Mouse (Mus musculus) CH12.LX (cell line): ENCODE measurements around the gene Btbd9. TPM values are rescaled to one million over a fixed set of nuclear protein-coding genes. Genes with fewer than 3 reads are reported as not detected.

ENCODE experiments used
- DNase-seq: peaks from one replicate; pipeline ENCODE4 v3.0.0-alpha.2; 2013; ENCODE audit errors: extremely low read depth
- H3K27ac ChIP-seq: 2 replicates; pipeline ENCODE4 v1.5.1; 2012; ENCODE audit warnings: low read depth, mild to moderate bottlenecking, control low read depth, moderate library complexity; ENCODE audit not compliant: insufficient read depth
- H3K27me3 ChIP-seq: replicated peaks from 2 replicates; pipeline ENCODE3; 2012; ENCODE audit warnings: inconsistent platforms
- H3K36me3 ChIP-seq, 2 experiments: replicated peaks in 1 of 2; 2 replicates each; pipeline versions ENCODE3 to v1.6.1; 2012; ENCODE audit warnings: inconsistent platforms in 1 of 2, low read length in 1 of 2, mild to moderate bottlenecking in 1 of 2, mixed read lengths in 1 of 2, moderate library complexity in 1 of 2; ENCODE audit not compliant: control insufficient read depth in 1 of 2, insufficient read depth in 1 of 2
- H3K4me1 ChIP-seq, 2 experiments: 2 replicates each; pipeline ENCODE4 v1.6.1; 2012; ENCODE audit warnings: inconsistent platforms in 1 of 2, moderate library complexity in 1 of 2; ENCODE audit not compliant: insufficient read depth in 2 of 2, control insufficient read depth in 1 of 2
- H3K4me2 ChIP-seq: 2 replicates; pipeline ENCODE4 v1.6.1; 2012; ENCODE audit warnings: low read depth, mild to moderate bottlenecking, control low read depth; ENCODE audit not compliant: poor library complexity, insufficient read depth, severe bottlenecking
- H3K4me3 ChIP-seq, 3 experiments: fragments of 150-350 bp in 1 of 3; sonication (generic) in 1 of 3; replicated peaks in 1 of 3; 2 replicates each; pipeline versions ENCODE3 to v1.5.1; 2011 to 2012; ENCODE audit warnings: low read depth in 2 of 3, low read length in 2 of 3, mild to moderate bottlenecking in 2 of 3, moderate library complexity in 2 of 3, control low read depth in 1 of 3, improper control_type of control experiment in 1 of 3, inconsistent platforms in 1 of 3, mixed read lengths in 1 of 3; ENCODE audit not compliant: poor library complexity in 1 of 3
- H3K79me2 ChIP-seq: replicated peaks from 2 replicates; pipeline ENCODE4 v1.6.1; 2012; ENCODE audit warnings: mild to moderate bottlenecking, moderate library complexity; ENCODE audit not compliant: control insufficient read depth, poor library complexity, insufficient read depth, severe bottlenecking; ENCODE audit errors: extremely low read depth
- H3K9ac ChIP-seq: 2 replicates; pipeline ENCODE4 v1.6.1; 2012; ENCODE audit warnings: low read depth, mild to moderate bottlenecking, control low read depth, moderate library complexity; ENCODE audit not compliant: insufficient read depth
- H3K9me3 ChIP-seq: replicated peaks from 2 replicates; pipeline ENCODE3; 2012; ENCODE audit warnings: low read length, inconsistent platforms, mixed read lengths
- BHLHE40 ChIP-seq: IDR thresholded peaks from 2 replicates; pipeline ENCODE4 v1.6.1; 2011; ENCODE audit warnings: mild to moderate bottlenecking, low read depth, low read length, improper control_type of control experiment
- CHD1 ChIP-seq: IDR thresholded peaks from 2 replicates; pipeline ENCODE4 v1.6.1; 2012; ENCODE audit warnings: low read depth, low read length, improper control_type of control experiment, inconsistent platforms
- CHD2 ChIP-seq: IDR thresholded peaks from 2 replicates; pipeline ENCODE4 v1.6.1; 2011; ENCODE audit warnings: low read length, improper control_type of control experiment
- ELF1 ChIP-seq: IDR thresholded peaks from 2 replicates; pipeline ENCODE4 v1.6.1; 2014; ENCODE audit warnings: low read depth, mild to moderate bottlenecking, inconsistent platforms, low read length, improper control_type of control experiment
- EP300 ChIP-seq: IDR thresholded peaks from 2 replicates; pipeline ENCODE4 v1.6.1; 2011; ENCODE audit warnings: low read length, improper control_type of control experiment
- ETS1 ChIP-seq: conservative IDR thresholded peaks from 2 replicates; pipeline ENCODE4 v1.6.1; 2012; ENCODE audit warnings: low read depth, mild to moderate bottlenecking, inconsistent platforms, low read length, improper control_type of control experiment, moderate library complexity
- HCFC1 ChIP-seq: IDR thresholded peaks from 2 replicates; pipeline ENCODE4 v1.6.1; 2012; ENCODE audit warnings: low read depth, mild to moderate bottlenecking, inconsistent platforms, low read length, improper control_type of control experiment
- JUN ChIP-seq: IDR thresholded peaks from 2 replicates; pipeline ENCODE4 v1.6.1; 2011; ENCODE audit warnings: low read depth, mild to moderate bottlenecking, low read length, improper control_type of control experiment, moderate library complexity; ENCODE audit not compliant: insufficient read depth
- MAX ChIP-seq: IDR thresholded peaks from 2 replicates; pipeline ENCODE4 v1.6.1; 2011; ENCODE audit warnings: low read length, improper control_type of control experiment
- MAZ ChIP-seq: IDR thresholded peaks from 2 replicates; pipeline ENCODE4 v1.6.1; 2012; ENCODE audit warnings: low read depth, mild to moderate bottlenecking, inconsistent platforms, low read length, improper control_type of control experiment, moderate library complexity
- MEF2A ChIP-seq: IDR thresholded peaks from 2 replicates; pipeline ENCODE4 v1.6.1; 2014; ENCODE audit warnings: low read depth, mild to moderate bottlenecking, inconsistent platforms, low read length, improper control_type of control experiment, borderline replicate concordance
- MXI1 ChIP-seq: IDR thresholded peaks from 2 replicates; pipeline ENCODE4 v1.6.1; 2011; ENCODE audit warnings: mild to moderate bottlenecking, low read depth, low read length, improper control_type of control experiment
- NELFE ChIP-seq: IDR thresholded peaks from 2 replicates; pipeline ENCODE4 v1.6.1; 2011; ENCODE audit warnings: low read depth, low read length, improper control_type of control experiment
- NRF1 ChIP-seq: IDR thresholded peaks from 2 replicates; pipeline ENCODE4 v1.6.1; 2014; ENCODE audit warnings: low read depth, mild to moderate bottlenecking, inconsistent platforms, low read length, improper control_type of control experiment, moderate library complexity
- POLR2A ChIP-seq: IDR thresholded peaks from 2 replicates; pipeline ENCODE4 v1.6.1; 2011; ENCODE audit warnings: low read depth, mild to moderate bottlenecking, improper control_type of control experiment, low read length
- POLR2AphosphoS2 ChIP-seq: IDR thresholded peaks from 2 replicates; pipeline ENCODE4 v1.6.1; 2011; ENCODE audit warnings: low read depth, low read length, improper control_type of control experiment
- UBTF ChIP-seq: IDR thresholded peaks from 2 replicates; pipeline ENCODE4 v1.6.1; 2012; ENCODE audit warnings: low read depth, mild to moderate bottlenecking, inconsistent platforms, low read length, improper control_type of control experiment, moderate library complexity
- USF1 ChIP-seq: IDR thresholded peaks from 2 replicates; pipeline ENCODE4 v1.6.1; 2014; ENCODE audit warnings: low read depth, mild to moderate bottlenecking, inconsistent platforms, low read length, improper control_type of control experiment
- USF2 ChIP-seq: conservative IDR thresholded peaks from 2 replicates; pipeline ENCODE4 v1.6.1; 2011; ENCODE audit warnings: low read depth, low read length, improper control_type of control experiment
- ZKSCAN1 ChIP-seq: IDR thresholded peaks from 2 replicates; pipeline ENCODE4 v1.6.1; 2012; ENCODE audit warnings: low read depth, inconsistent platforms, low read length, improper control_type of control experiment, borderline replicate concordance
- dilution Hi-C: fragments of 300-500 bp; cut with MboI; formaldehyde crosslinking; loops from 2 replicates; pipeline ENCODE4 v1.14.3; 2020; ENCODE audit warnings: low sequenced_read_pairs; ENCODE audit not compliant: extremely low pct_unique_long_range_greater_than_20kb, extremely low pct_ligation_motif_present
- in situ Hi-C: fragments of 300-500 bp; cut with MboI; formaldehyde crosslinking; loops from 3 replicates; pipeline ENCODE4 v1.14.3; 2019; ENCODE audit warnings: low sequenced_read_pairs, low pct_ligation_motif_present, low pct_unique_long_range_greater_than_20kb, mixed read lengths
- polyA plus RNA-seq: library from polyadenylated mRNA; unstranded; fragments of >175 nt; gene quantifications from 2 replicates; pipeline ENCODE4 v1.2.1, GENCODE M21; 2012; ENCODE audit warnings: low read depth; ENCODE audit not compliant: insufficient read length
- total RNA-seq, 2 experiments: library from RNA; depleted of rRNA; stranded (reverse); fragments of 300-350 nt in 1 of 2; fragments of >200 nt in 1 of 2; gene quantifications; 2 replicates each; pipeline ENCODE4 v1.2.3; 2012 to 2014

Gene Btbd9
- total and polyA plus RNA-seq, 3 experiments, result 19.3 to 25.4 (median 20.0) TPM

DNA sequence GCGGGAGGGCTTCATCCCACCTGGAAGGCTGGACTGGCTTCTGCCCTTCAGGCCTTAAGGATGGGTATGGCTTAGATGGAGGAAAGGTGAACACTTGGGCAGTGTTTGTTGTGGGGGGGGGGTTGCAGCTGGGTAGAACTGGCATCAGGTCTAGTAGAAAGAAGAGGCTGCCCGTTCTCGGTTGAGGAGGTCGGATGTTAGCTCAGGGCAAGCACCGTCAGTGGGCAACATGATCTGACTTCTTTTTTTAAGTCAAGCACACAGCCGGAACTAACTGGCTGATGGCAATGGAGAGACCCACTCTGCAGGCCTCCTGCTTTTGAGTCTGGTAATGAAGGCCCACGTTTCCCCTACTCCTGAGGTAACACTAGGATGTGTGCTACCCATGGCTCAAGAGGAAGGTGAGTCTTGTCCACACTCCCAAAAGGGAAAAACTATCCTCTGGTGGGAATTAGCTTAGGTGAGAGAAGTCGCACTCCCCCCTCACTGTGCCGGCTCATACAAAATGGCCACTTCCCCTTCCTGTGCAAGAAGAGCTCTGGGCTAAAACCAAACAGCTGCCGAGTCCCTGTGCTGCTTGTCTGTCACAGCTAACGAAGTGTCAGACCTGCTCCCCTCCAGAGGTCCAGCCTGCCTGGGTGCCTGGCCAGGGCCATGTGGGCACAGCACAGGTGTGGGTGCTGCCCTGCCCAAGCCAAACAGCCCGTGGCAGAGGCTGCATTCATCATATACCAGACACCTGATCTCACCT lies 378.8 kb downstream of the Btbd9 start:
- Histone ChIP-seq H3K27me3 (no peaks in the 10 kb centered on the region), H3K4me2 (no peak overlapping the region), H3K9me3 (no peaks in the 10 kb centered on the region), H3K9ac (no peak overlapping the region), H3K27ac (no peak overlapping the region)
- in situ Hi-C loops, result no loop called here
- peak; percentile 34 for DNase-seq
- dilution Hi-C loops, result no loop called here
- no peak for TF ChIP-seq ETS1
- TF ChIP-seq, all 38 proteins: peak for 0
- H3K4me1 ChIP-seq, result peaks cover 11 to 35% of the 10 kb centered on the region in 2 experiments
- peaks cover 18 to 82% of the 10 kb centered on the region in 2 experiments for H3K36me3 ChIP-seq
- no peaks in the 10 kb centered on the region for H3K79me2 ChIP-seq
- H3K4me3 ChIP-seq, result no peak overlapping the region

DNA sequence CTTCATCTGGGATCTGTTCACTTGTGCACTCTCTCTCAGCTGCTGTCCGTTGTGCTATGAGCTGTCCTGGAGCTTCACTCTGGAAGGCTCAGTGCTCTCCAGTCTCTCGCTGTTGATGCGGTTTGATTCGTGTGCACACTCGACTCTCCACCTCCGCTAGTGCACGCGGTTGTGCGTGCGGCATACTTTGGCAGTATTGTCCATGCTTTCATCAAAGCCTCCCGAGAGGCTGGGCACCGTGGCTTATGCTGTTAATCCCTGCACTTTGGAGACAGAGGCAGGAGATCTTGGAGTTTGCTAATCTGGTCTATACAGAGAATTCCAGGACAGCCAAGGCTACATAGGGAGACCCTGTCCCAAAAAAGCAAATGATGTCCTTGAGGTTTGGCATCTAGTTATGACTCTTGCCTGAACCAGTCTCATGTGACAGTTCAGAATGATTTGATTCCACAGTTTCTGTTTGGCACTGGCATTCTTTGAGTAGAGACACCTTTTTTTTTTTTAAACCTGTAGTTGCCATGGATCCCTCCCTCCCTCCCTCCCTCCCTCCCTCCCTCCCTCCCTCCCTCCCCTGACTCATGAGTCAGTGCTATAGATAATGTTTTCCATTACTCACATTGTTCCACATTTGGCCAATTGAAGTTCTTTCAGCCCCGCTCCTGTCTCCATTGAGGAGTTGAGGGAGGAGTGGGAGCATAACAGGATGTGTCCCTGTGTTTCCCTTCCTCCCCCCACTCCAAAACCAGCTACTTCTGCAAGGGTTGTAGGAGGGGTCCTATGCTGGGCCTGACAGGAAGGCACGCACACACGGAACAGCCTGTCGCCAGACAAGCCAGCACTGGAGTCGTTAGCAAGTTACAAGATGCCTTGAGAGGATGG lies 379.6 kb downstream of the Btbd9 start:
- Histone ChIP-seq H3K27ac (no peak overlapping the region), H3K9me3 (no peaks in the 10 kb centered on the region), H3K79me2 (no peaks in the 10 kb centered on the region), H3K4me2 (no peak overlapping the region), H3K36me3 (peaks cover 19 to 86% of the 10 kb centered on the region in 2 experiments), H3K9ac (no peak overlapping the region), H3K4me1 (peaks cover 10 to 26% of the 10 kb centered on the region in 2 experiments), H3K4me3 (no peak overlapping the region), H3K27me3 (no peaks in the 10 kb centered on the region)
- dilution Hi-C loops, result no loop called here
- no peak for TF ChIP-seq UBTF
- no peak for TF ChIP-seq NELFE
- TF ChIP-seq ELF1, result no peak
- TF ChIP-seq HCFC1, result no peak
- TF ChIP-seq ZKSCAN1, result no peak
- no peak for TF ChIP-seq CHD1
- TF ChIP-seq POLR2A, result no peak
- no peak for TF ChIP-seq JUN
- no peak for TF ChIP-seq CHD2
- TF ChIP-seq MAZ, result no peak
- no peak for TF ChIP-seq MAX
- no peak for TF ChIP-seq MEF2A
- TF ChIP-seq USF2, result no peak
- TF ChIP-seq POLR2AphosphoS2, result no peak
- no peak for TF ChIP-seq MXI1
- no peak for TF ChIP-seq BHLHE40
- no peak for TF ChIP-seq EP300
- no peak for TF ChIP-seq NRF1
- TF ChIP-seq USF1, result no peak
- in situ Hi-C loops, result no loop called here
- peak; percentile 21 for DNase-seq
